Mouse (Mus musculus): ENCODE measurements at regions not wholly inside any gene's neighbourhood (a gene's known extent, or its start where the extent isn't known, plus 50 kb on each side); places are given as distances from the start of the nearest gene placed in this dataset.

GRCm38 (mm10) chr17:13658321-13658978 lies 101.9 kb upstream of the Afdn start:
- TF ChIP-seq CTCF (conservative IDR thresholded peaks at IDR 0.05; ENCODE audit: low read length) (no peak), NANOG (IDR thresholded peaks at IDR 0.05; ENCODE audit: borderline replicate concordance, low read length) (no peak; the same call in 1 of the 2 replicates)
